In the genomic region with DNA sequence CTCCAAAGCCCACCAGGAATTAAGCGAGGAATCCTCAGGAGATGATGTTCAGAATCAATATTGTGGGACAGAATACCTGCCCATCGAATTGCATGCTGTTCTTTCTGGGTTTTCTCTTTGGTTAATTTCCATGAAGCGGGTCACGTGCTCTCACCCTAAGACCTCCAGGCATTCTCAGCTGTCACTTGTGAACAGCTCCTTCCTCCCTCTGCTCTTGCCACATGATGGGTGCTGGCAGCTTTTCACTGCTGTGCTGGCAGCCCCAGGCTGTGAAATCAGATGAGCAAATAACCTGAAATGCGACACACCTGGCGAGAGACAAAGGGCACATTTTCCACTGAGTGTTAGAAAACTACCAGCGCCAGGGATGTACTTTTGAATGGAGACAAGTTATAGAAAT, we compare ENCODE assay signal across 14 mouse cellular contexts.
A peak's percentile ranks its signal among the peaks of the same experiment; 100 is the strongest.
DNase-seq lines count a peak whose midpoint lies in the region; ATAC-seq and TF ChIP-seq lines count a peak whose summit lies in the region.
"Had no signal": no experiment of that assay in that cellular context is flagged by ENCODE, and none has a peak within 500 bp of the region (broad histone marks: within the 10 kb centered on the region; RNA-seq: fewer than 3 reads in every experiment).

No protein-coding gene starts in this region.

- H3K9ac ChIP-seq in hindbrain, embryonic 16.5 days (ENCODE audit: low read depth, low read length) = no peak overlapping the region
- H3K9ac ChIP-seq in hindbrain, embryonic 13.5 days = no peak overlapping the region
- H3K9ac ChIP-seq in forebrain, embryonic 16.5 days (replicated peaks; ENCODE audit: low read depth, low read length) = no peak overlapping the region
- H3K9ac ChIP-seq: neural tube, embryonic 15.5 days had no signal

- H3K9me3 ChIP-seq in hindbrain, embryonic 16.5 days (ENCODE audit: control insufficient read depth, low read length) = no peaks in the 10 kb centered on the region; the same call in none of the 2 replicates
- no peaks in the 10 kb centered on the region for H3K9me3 ChIP-seq in hindbrain, embryonic 13.5 days
- H3K9me3 ChIP-seq in forebrain, embryonic 16.5 days (ENCODE audit: control insufficient read depth, low read length) = no peaks in the 10 kb centered on the region
- H3K9me3 ChIP-seq: neural tube, embryonic 15.5 days had no signal

- no peak for TF ChIP-seq CTCF in C2C12 (IDR thresholded peaks at IDR 0.05; ENCODE audit: control insufficient read depth, insufficient read depth, insufficient read length)

- no peak overlapping the region for H3K27ac ChIP-seq in hindbrain, embryonic 16.5 days (ENCODE audit: low read depth, low read length)
- H3K27ac ChIP-seq in hindbrain, embryonic 13.5 days = no peak overlapping the region
- no peak overlapping the region for H3K27ac ChIP-seq in forebrain, embryonic 16.5 days (ENCODE audit: low read length)
- H3K27ac ChIP-seq: neural tube, embryonic 15.5 days had no signal

- no peak overlapping the region for H3ac ChIP-seq in C2C12 (ENCODE audit: control insufficient read depth, insufficient read length, low read depth)

- WGBS in hindbrain, embryonic 16.5 days = 64% methylated on average over 7 of the region's 7 CpGs
- 73% methylated on average over 7 of the region's 7 CpGs for WGBS in hindbrain, embryonic 13.5 days
- 70% methylated on average over 7 of the region's 7 CpGs for WGBS in forebrain, embryonic 16.5 days

- H3K36me3 ChIP-seq in hindbrain, embryonic 16.5 days (ENCODE audit: control insufficient read depth, insufficient read depth, low read length) = no peaks in the 10 kb centered on the region
- H3K36me3 ChIP-seq in hindbrain, embryonic 13.5 days = no peaks in the 10 kb centered on the region
- no peaks in the 10 kb centered on the region for H3K36me3 ChIP-seq in C2C12 (ENCODE audit: control insufficient read depth, insufficient read depth)
- H3K36me3 ChIP-seq in forebrain, embryonic 16.5 days (ENCODE audit: control insufficient read depth, insufficient read depth) = no peaks in the 10 kb centered on the region
- H3K36me3 ChIP-seq: neural tube, embryonic 15.5 days had no signal

- ATAC-seq in hindbrain, embryonic 16.5 days = peak; percentile 68; the same call in 1 of the 2 replicates
- ATAC-seq in hindbrain, embryonic 13.5 days (ENCODE audit: low FRiP score) = no peak
- ATAC-seq in forebrain, embryonic 16.5 days = 0 out of 2 replicates have a peak, but pooled peaks have one; percentile 51

- H3K27me3 ChIP-seq in hindbrain, embryonic 16.5 days (replicated peaks; ENCODE audit: control insufficient read depth, insufficient read depth, low read length) = no peaks in the 10 kb centered on the region
- no peaks in the 10 kb centered on the region for H3K27me3 ChIP-seq in hindbrain, embryonic 13.5 days
- no peaks in the 10 kb centered on the region for H3K27me3 ChIP-seq in C2C12 (ENCODE audit: control insufficient read depth, insufficient read depth, insufficient read length)
- no peaks in the 10 kb centered on the region for H3K27me3 ChIP-seq in forebrain, embryonic 16.5 days (replicated peaks; ENCODE audit: control insufficient read depth, insufficient read depth, low read length)
- H3K27me3 ChIP-seq: neural tube, embryonic 15.5 days had no signal

- no peak overlapping the region for H3K4me2 ChIP-seq in hindbrain, embryonic 16.5 days (ENCODE audit: low read length)
- no peak overlapping the region for H3K4me2 ChIP-seq in hindbrain, embryonic 13.5 days
- no peak overlapping the region for H3K4me2 ChIP-seq in forebrain, embryonic 16.5 days (ENCODE audit: low read length)
- H3K4me2 ChIP-seq: neural tube, embryonic 15.5 days had no signal

- peak; percentile 22 to 27 for DNase-seq in cerebellum, postnatal 14 days
- no peak for DNase-seq in cerebellum, adult 18-20 months
- DNase-seq in thymus, postnatal 10 days (ENCODE audit: low spot score in 2 of 2) = no peak
- DNase-seq in c-Kit-positive CD71-positive TER-119-positive erythroid progenitor cells, embryonic 14.5 days (ENCODE audit: low spot score) = no peak
- DNase-seq: heart, adult 11 months; heart, postnatal 14 days; kidney, postnatal 10 days; thymus, adult 18-20 months had no signal

- no peaks in the 10 kb centered on the region for H3K79me2 ChIP-seq in C2C12 (ENCODE audit: control insufficient read depth, insufficient read depth)

- no peaks in the 10 kb centered on the region for H3K79me3 ChIP-seq in C2C12 (ENCODE audit: low read depth)

- H3K4me1 ChIP-seq in hindbrain, embryonic 16.5 days (ENCODE audit: control insufficient read depth, insufficient read depth, low read depth, low read length) = no peaks in the 10 kb centered on the region; the same call in 1 of the 2 replicates
- peaks cover 4% of the 10 kb centered on the region; the same call in 1 of the 2 replicates for H3K4me1 ChIP-seq in hindbrain, embryonic 13.5 days (replicated peaks)
- peaks cover 6% of the 10 kb centered on the region for H3K4me1 ChIP-seq in forebrain, embryonic 16.5 days (replicated peaks; ENCODE audit: control insufficient read depth, insufficient read depth, low read length)

- H3K4me3 ChIP-seq in hindbrain, embryonic 16.5 days (ENCODE audit: low read length) = no peak overlapping the region
- H3K4me3 ChIP-seq in hindbrain, embryonic 13.5 days = no peak overlapping the region
- H3K4me3 ChIP-seq in C2C12 (ENCODE audit: insufficient read depth, poor library complexity, severe bottlenecking) = no peak overlapping the region
- H3K4me3 ChIP-seq in forebrain, embryonic 16.5 days (replicated peaks; ENCODE audit: low read length) = no peak overlapping the region
- H3K4me3 ChIP-seq: erythroblast, embryonic 14.5 days; neural tube, embryonic 15.5 days had no signal

TF ChIP-seq in C2C12, 6 proteins besides CTCF, POLR2A, EP300 and RAD21:
- no peak for TF ChIP-seq MYOG (IDR thresholded peaks at IDR 0.05; ENCODE audit: control insufficient read depth, extremely low read depth, insufficient read length)
- TF ChIP-seq MYOD1 (IDR thresholded peaks at IDR 0.05; ENCODE audit: control insufficient read depth, insufficient read length, low read depth) = no peak
- peak; percentile 27 for TF ChIP-seq USF1 (IDR thresholded peaks at IDR 0.05; ENCODE audit: low read depth)
- TF ChIP-seq CEBPB (IDR thresholded peaks at IDR 0.05; ENCODE audit: low read depth) = no peak
- no peak for TF ChIP-seq FOSL1 (IDR thresholded peaks at IDR 0.05; ENCODE audit: insufficient read depth, low read length, poor library complexity, severe bottlenecking)

Comparison
In these comparisons a context has a peak if more than half of its experiments do, and no peak if none do; other contexts are left out.
1. DNase-seq: peak in cerebellum, postnatal 14 days (2 of 2); none in cerebellum, adult 18-20 months (0 of 2), thymus, postnatal 10 days (0 of 2) and c-Kit-positive CD71-positive TER-119-positive erythroid progenitor cells, embryonic 14.5 days (single experiment).